ENCODE assay signal across 8 mouse cellular contexts in the genomic region with DNA sequence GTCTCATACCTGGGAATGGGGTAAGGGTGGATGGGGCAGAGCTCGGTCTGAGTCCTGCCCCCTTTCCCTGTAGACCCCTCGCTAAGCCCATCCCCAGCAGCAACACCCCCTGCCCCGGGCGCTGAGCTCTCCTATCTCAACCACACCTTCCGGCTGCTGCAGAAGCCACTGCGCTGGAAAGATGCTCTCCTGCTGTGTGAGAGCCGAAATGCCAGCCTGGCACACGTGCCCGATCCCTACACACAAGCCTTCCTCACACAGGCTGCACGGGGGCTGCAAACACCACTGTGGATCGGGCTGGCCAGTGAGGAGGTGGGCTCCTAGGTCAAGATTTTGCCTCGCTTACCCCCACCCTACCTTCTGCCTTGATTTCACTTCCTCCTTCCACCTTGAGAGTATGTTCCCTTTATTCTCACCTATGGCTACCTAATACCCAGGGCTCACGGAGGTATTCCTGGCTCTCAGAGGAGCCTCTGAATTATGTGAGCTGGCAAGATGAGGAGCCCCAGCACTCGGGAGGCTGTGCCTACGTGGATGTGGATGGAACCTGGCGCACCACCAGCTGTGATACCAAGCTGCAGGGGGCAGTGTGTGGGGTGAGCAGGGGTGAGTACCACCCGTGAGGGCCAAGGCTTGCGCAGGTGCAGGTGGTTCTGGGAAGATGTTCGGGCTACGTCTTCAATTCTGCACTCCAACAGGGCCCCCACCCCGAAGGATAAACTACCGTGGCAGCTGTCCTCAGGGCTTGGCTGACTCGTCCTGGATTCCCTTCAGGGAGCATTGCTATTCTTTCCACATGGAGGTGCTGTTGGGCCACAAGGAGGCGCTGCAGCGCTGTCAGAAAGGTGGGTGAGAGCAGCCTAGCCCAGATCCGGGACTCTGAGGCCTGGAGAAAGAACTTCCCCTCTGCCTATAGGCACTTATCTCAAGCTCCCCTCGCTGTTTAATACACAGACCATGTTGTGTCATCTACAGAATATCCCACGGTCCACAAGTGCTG. TPM values are rescaled to one million over a fixed set of nuclear protein-coding genes. Genes with fewer than 3 reads are reported as not detected.
A peak's percentile ranks its signal among the peaks of the same experiment; 100 is the strongest.
DNase-seq lines count a peak whose midpoint lies in the region; ATAC-seq lines count a peak whose summit lies in the region.

No protein-coding gene starts in this region.

- DNase-seq in adrenal gland, adult (ENCODE audit: inconsistent age in 2 of 2, low spot score in 1 of 2) = peak; percentile 76 to 92
- peak; percentile 94 for DNase-seq in gastrocnemius, postnatal 10 days
- DNase-seq in induced T-regulatory cell, adult 2 months (ENCODE audit: low read depth) = peak; percentile 63
- peak; percentile 75 to 86 for DNase-seq in left cerebral cortex, adult 8-10 months (ENCODE audit: low spot score in 2 of 2)
- DNase-seq in right cerebral cortex, postnatal 25 days = peak; percentile 86
- peak; percentile 76 to 86 for DNase-seq in urinary bladder, postnatal 36 days (ENCODE audit: low spot score in 2 of 2)

- ATAC-seq in common myeloid progenitor, adult 5-6 weeks (replicated peaks; ENCODE audit: low read depth, poor library complexity, severe bottlenecking) = peak; percentile 91
- peak; percentile 93 for ATAC-seq in megakaryocyte progenitor cell, adult 5-6 weeks (replicated peaks; ENCODE audit: poor library complexity)

RNA-seq across cellular contexts. Expression of a gene that starts 55.0 kb away (rescaled TPM):
- not detected in 2 replicates for total RNA-seq in common myeloid progenitor, adult 5-6 weeks (2017)
- 10 to 100 TPM; 42.2 to 70.8 TPM for total RNA-seq in gastrocnemius, postnatal 10 days (2021)
- total RNA-seq in left cerebral cortex, adult 8-10 months (2022) = 10 to 100 TPM in 1 of 4 experiments, 1 to 10 TPM in 3; 8.1 to 13.8 (median 9.4) TPM
- not detected in 2 replicates for total RNA-seq in megakaryocyte progenitor cell, adult 5-6 weeks (2015)
- total RNA-seq in megakaryocyte progenitor cell, adult 5-6 weeks (2017) = 0.41 TPM in 1 of 2 replicates, not detected in the other

Comparison
In these comparisons a context has a peak if more than half of its experiments do, and no peak if none do; other contexts are left out.
1. Peak in every context shown above with its lines: DNase-seq and ATAC-seq.